Mouse (Mus musculus): ENCODE measurements around the gene Olfr635. TPM values are rescaled to one million over a fixed set of nuclear protein-coding genes. Genes with fewer than 3 reads are reported as not detected.

Gene Olfr635
- 0.04 TPM for polyA plus RNA-seq (2017; shearing (Covaris generic))

DNA sequence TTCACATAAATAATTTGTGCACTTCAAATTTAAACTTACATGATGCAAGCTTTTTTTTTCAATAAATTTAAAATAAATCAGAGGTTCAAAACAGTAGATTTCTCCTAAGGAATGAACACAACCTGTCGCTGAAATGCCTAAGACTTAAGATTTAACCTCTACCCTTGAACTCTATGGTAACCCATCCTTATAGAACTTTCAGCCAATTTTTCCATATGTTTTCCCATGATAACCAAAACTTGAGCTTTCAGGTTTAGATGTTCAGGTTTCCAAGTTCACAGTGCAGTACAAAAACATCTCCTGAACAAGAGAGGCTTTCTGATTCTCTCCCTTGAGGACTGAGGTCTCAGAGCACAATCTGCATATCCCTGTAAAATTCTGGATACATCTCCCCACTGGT, at the start of gene Olfr635:
Olfr635 (plus strand) TSS at position 301 of the 400 bp plus-strand sequence.

DNA sequence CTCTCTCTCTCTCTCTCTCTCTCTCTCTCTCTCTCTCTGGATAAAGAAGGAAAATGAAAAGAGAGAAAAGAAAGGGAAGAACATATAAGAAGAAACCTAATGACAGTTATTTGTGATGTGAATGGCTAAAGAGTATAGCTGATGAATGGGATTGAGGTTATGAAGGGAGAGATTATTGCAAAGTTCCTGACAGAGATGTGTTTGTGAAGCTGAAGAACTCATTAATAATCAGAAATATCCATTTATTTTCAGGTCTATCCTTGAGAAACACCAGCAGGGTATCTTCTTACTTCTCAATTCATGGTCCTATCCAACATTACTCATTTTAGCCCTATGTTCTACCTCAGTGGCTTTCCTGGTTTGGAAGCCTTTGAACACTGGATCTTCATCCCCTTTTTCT, 42.4 kb upstream of the Olfr635 start, which contains the start of gene Olfr631:
Olfr631 (plus strand) TSS at position 301 of the 400 bp plus-strand sequence.

DNA sequence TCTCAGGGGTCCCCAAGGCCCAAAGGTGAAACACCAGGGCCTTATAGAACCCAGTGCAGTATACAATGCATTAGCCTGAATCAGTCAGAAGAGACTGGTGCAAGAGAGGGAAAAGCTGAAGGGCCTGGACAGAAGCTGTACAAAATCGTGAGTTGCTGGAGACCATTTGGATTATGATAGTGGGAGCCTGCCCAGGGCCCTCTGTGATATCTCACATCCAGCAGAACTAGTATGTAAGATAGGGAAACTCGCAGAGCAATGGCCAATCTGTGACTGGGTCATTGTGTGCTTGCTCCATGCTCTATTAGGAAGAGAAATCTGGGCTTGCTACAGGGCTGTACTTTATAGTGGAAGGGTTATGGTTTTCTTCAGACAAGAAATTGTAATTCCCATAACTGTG, 36.7 kb upstream of the Olfr635 start, which contains the start of gene Olfr632:
Olfr632 (plus strand) TSS at position 84 of the 400 bp plus-strand sequence.

DNA sequence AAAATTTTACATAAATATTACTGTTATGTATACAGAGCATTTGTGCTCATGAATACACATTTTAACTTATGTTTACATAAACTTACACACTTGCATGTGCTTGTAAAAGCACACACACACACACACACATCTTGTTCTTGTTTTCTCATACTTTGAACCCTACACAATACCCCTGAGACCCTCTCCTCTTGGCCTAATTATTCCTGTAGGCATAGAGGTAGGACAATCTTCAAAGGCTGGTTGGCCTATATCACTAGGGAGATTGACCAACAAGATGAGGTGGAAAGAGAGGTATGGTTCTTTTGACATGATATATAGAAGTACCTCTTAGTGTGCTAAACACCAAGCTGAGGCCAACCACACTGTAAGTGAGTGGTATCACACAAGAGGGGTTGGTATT, 26.8 kb upstream of the Olfr635 start, which contains the start of gene Olfr633:
Olfr633 (plus strand) TSS at position 301 of the 400 bp plus-strand sequence.

DNA sequence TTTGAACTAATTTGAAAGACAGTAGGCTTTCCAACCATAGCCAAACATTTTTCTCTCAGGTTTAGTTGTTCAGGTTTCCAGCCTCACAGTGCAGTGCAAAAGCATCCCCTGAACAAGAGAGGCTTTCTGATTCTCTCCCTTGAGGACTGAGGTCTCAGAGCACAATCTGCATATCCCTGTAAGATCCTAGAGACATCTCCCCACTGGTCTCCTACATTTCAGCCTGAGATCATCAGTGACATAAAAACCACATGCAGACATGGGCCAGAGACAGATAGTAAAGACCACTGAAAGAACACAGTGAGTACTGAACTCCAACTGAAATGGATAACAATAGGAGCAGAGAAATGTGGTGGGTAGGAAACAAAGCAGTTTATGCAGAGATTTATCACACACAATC, 27.5 kb downstream of the Olfr635 start, which contains the start of gene Olfr638:
Olfr638 (plus strand) TSS at position 301 of the 400 bp plus-strand sequence.

DNA sequence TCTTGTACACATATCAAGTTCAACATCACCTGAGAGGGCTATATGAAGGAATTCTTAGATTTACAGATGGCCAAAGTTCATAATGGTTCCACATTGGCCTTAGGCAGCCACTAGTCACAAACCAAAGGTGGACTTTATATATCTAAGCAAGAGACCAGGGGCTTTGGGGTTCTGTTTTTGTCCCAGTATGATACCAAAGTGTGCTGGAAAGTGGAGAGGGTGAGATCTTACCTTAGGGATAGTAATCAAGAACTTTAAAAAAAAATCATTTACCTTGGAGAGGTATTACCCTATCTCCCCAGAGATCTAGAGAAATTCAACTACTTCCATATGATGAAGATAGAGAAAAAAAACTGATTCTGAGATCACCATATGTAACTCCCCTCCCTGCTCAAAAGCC, 46.3 kb downstream of the Olfr635 start, which contains the start of gene Olfr639:
Olfr639 (minus strand) TSS at position 101 of the 400 bp plus-strand sequence.

DNA sequence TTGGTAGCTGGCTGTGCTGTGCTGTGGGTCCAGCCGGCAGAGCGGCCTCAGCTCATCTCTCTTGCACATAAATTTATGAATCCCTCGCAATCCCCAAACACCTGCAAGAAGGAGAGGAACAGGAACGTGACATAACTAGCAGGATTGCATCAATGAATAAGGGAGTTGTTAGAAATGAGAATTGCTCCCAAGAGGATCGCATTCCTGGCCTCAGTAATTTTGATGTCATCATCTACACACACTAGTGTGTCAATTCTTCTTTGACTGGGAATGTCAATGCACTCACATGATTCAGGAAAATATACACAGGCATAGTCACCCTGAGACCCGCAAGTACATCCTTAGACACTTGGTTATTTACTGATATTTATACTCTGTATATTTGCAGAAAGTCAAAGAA, 54.5 kb downstream of the Olfr635 start, which contains the start of gene Olfr640:
Olfr640 (minus strand) TSS at position 101 of the 400 bp plus-strand sequence.

DNA sequence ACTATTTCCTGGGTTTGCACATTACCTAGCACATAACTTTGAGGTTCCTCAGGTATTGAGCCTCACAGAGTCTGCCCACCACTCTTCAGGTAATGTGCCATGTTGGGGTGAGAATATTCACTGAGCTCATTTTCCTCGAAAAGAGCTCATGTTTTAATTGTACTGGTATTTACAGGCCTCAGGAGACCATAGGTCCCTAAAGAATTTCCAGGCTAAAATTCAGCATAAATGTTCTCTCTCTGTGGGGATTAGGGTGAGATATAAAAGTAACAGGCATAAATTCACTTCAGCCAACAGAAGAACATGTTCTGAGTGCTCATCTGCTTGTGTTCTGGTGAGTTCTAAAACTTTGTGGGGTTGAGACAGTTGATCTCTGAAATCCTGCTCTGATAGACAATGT, 64.2 kb downstream of the Olfr635 start, which contains the start of gene Olfr641:
Olfr641 (plus strand) TSS at position 301 of the 400 bp plus-strand sequence.

Other genes with a start within 250 kb of the Olfr635 start
- gene Olfr628, start 240.8 kb upstream of the Olfr635 start, polyA plus RNA-seq (2017; shearing (Covaris generic)): not detected
- gene Olfr629, start 226.2 kb upstream of the Olfr635 start, polyA plus RNA-seq (2017; shearing (Covaris generic)): not detected
- not detected for gene Olfr630, start 213.8 kb upstream of the Olfr635 start, polyA plus RNA-seq (2017; shearing (Covaris generic))
- not detected for gene Olfr69, start 199.6 kb upstream of the Olfr635 start, polyA plus RNA-seq (2017; shearing (Covaris generic))
- gene Olfr68, start 191.5 kb upstream of the Olfr635 start, polyA plus RNA-seq (2017; shearing (Covaris generic)): not detected
- gene Olfr67, start 179.3 kb upstream of the Olfr635 start, polyA plus RNA-seq (2017; shearing (Covaris generic)): not detected
- gene Hbb-bt, start 157.2 kb upstream of the Olfr635 start, polyA plus RNA-seq (2017; shearing (Covaris generic)): 106 TPM
- 546 TPM for gene Hbb-bs, start 143.1 kb upstream of the Olfr635 start, polyA plus RNA-seq (2017; shearing (Covaris generic))
- gene Hbb-bh2, start 130.6 kb upstream of the Olfr635 start, polyA plus RNA-seq (2017; shearing (Covaris generic)): not detected
- not detected for gene Hbb-bh1, start 128.0 kb upstream of the Olfr635 start, polyA plus RNA-seq (2017; shearing (Covaris generic))
- not detected for gene Hbb-y, start 117.9 kb upstream of the Olfr635 start, polyA plus RNA-seq (2017; shearing (Covaris generic))
- not detected for gene Olfr66, start 84.9 kb upstream of the Olfr635 start, polyA plus RNA-seq (2017; shearing (Covaris generic))
- gene Olfr64, start 76.7 kb upstream of the Olfr635 start, polyA plus RNA-seq (2017; shearing (Covaris generic)): not detected
- gene Olfr65, start 67.7 kb upstream of the Olfr635 start, polyA plus RNA-seq (2017; shearing (Covaris generic)): not detected
- gene Olfr631, start 42.3 kb upstream of the Olfr635 start, polyA plus RNA-seq (2017; shearing (Covaris generic)): not detected
- not detected for gene Olfr632, start 36.8 kb upstream of the Olfr635 start, polyA plus RNA-seq (2017; shearing (Covaris generic))
- not detected for gene Olfr633, start 26.7 kb upstream of the Olfr635 start, polyA plus RNA-seq (2017; shearing (Covaris generic))
- gene Olfr638, start 27.6 kb downstream of the Olfr635 start, polyA plus RNA-seq (2017; shearing (Covaris generic)): not detected
- gene Olfr639, start 46.2 kb downstream of the Olfr635 start, polyA plus RNA-seq (2017; shearing (Covaris generic)): not detected
- gene Olfr640, start 54.4 kb downstream of the Olfr635 start, polyA plus RNA-seq (2017; shearing (Covaris generic)): not detected
- not detected for gene Olfr641, start 64.3 kb downstream of the Olfr635 start, polyA plus RNA-seq (2017; shearing (Covaris generic))
- gene Olfr642, start 81.5 kb downstream of the Olfr635 start, polyA plus RNA-seq (2017; shearing (Covaris generic)): not detected
- not detected for gene 4930516K23Rik, start 90.3 kb downstream of the Olfr635 start, polyA plus RNA-seq (2017; shearing (Covaris generic))
- not detected for gene Olfr644, start 100.7 kb downstream of the Olfr635 start, polyA plus RNA-seq (2017; shearing (Covaris generic))
- not detected for gene Olfr645, start 114.3 kb downstream of the Olfr635 start, polyA plus RNA-seq (2017; shearing (Covaris generic))
- not detected for gene Olfr646, start 133.7 kb downstream of the Olfr635 start, polyA plus RNA-seq (2017; shearing (Covaris generic))
- not detected for gene Ubqln5, start 158.7 kb downstream of the Olfr635 start, polyA plus RNA-seq (2017; shearing (Covaris generic))
- not detected for gene Olfr643, start 166.3 kb downstream of the Olfr635 start, polyA plus RNA-seq (2017; shearing (Covaris generic))
- not detected for gene Ubqln3, start 172.1 kb downstream of the Olfr635 start, polyA plus RNA-seq (2017; shearing (Covaris generic))
- not detected for gene Ubqlnl, start 179.4 kb downstream of the Olfr635 start, polyA plus RNA-seq (2017; shearing (Covaris generic))
- gene Olfm5, start 193.7 kb downstream of the Olfr635 start, polyA plus RNA-seq (2017; shearing (Covaris generic)): not detected
- not detected for gene Olfr648, start 212.2 kb downstream of the Olfr635 start, polyA plus RNA-seq (2017; shearing (Covaris generic))
- not detected for gene Olfr649, start 224.8 kb downstream of the Olfr635 start, polyA plus RNA-seq (2017; shearing (Covaris generic))
- 2.1 TPM for gene Trim6, start 247.6 kb downstream of the Olfr635 start, polyA plus RNA-seq (2017; shearing (Covaris generic))

Measured in activated CD4-positive, CD25-positive, alpha-beta regulatory T cell, adult 9 weeks (primary cell).